Mouse (Mus musculus) C2C12 (cell line): Measurements from ENCODE around the gene Anxa4.

Experiments used
- CTCF ChIP-seq: IDR thresholded peaks from one replicate; pipeline ENCODE4 v1.5.1; 2011; ENCODE audit not compliant: control insufficient read depth, insufficient read depth, insufficient read length
- USF1 ChIP-seq: IDR thresholded peaks from one replicate; pipeline ENCODE4 v1.6.1; 2011; ENCODE audit warnings: low read depth, mild to moderate bottlenecking, control low read depth, moderate library complexity

DNA sequence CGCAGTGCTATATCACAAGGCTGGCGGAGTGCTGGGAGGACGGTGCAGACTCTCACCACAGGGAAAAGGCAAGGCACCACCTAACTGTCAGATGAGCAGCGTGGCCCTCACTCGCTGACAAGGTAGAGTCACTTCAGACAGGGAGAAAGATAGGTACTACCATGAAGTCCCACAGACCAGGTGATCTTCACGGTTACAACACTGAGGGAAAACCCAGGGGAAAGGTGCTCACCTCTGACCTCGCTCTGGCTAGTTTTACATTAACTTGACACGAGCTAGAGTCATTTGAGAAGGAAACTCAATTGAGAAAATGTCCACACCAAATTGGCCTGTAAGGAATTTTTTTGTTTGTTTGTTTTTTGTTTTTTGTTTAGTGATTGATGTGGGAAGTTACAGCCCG is 90.8 kb downstream of the Anxa4 start:
- TF ChIP-seq CTCF = no peak
- no peak for TF ChIP-seq USF1
